Mouse (Mus musculus): Measurements from ENCODE around the gene Dlg4. TPM values are rescaled to one million over a fixed set of nuclear protein-coding genes. Genes with fewer than 3 reads are reported as not detected.
"Not testable (repeated sequence)": the region's sequence is repeated elsewhere in the genome, so short reads cannot be mapped to it uniquely, and the experiment has no call there.

Gene Dlg4
- total and polyA plus RNA-seq, 2 experiments from 2014 or later, result 14.3 to 230 TPM

GRCm38 (mm10) chr11:70059930-70060329 is 43.2 kb downstream of the Dlg4 start:
- Histone ChIP-seq H3K9ac (no peak overlapping the region), H3K27ac (ENCODE audit: low read depth, low read length) (no peak overlapping the region), H3K4me1 (ENCODE audit: insufficient read depth) (no peaks in the 10 kb centered on the region), H3K9me3 (ENCODE audit: low read length) (no peaks in the 10 kb centered on the region), H3K36me3 (ENCODE audit: insufficient read depth) (no peaks in the 10 kb centered on the region), H3K4me3 (ENCODE audit: low read depth, low read length) (no peak overlapping the region), H3K4me2 (ENCODE audit: low read depth) (no peak overlapping the region), H3K27me3 (ENCODE audit: insufficient read depth, low read length) (no peaks in the 10 kb centered on the region)
- WGBS, result 73% methylated on average over 6 of the region's 6 CpGs
- DNase-seq (no peak), ATAC-seq (no peak)
- TF ChIP-seq CTCF (IDR thresholded peaks at IDR 0.05; ENCODE audit: low read depth), result no peak

- Histone ChIP-seq H3K9me3 (ENCODE audit: low read length) (no peaks in the 10 kb centered on the region), H3K4me2 (ENCODE audit: low read depth) (no peak overlapping the region), H3K36me3 (ENCODE audit: insufficient read depth) (no peaks in the 10 kb centered on the region), H3K27me3 (ENCODE audit: insufficient read depth, low read length) (no peaks in the 10 kb centered on the region), H3K4me1 (ENCODE audit: insufficient read depth) (no peaks in the 10 kb centered on the region), H3K4me3 (ENCODE audit: low read depth, low read length) (no peak overlapping the region), H3K9ac (no peak overlapping the region), H3K27ac (ENCODE audit: low read depth, low read length) (no peak overlapping the region)
- WGBS, result 70% methylated on average over 3 of the region's 3 CpGs
- TF ChIP-seq CTCF (IDR thresholded peaks at IDR 0.05; ENCODE audit: low read depth), result peak; percentile 17; the same call in 1 of the 2 replicates
- DNase-seq (no peak), ATAC-seq (no peak)
Measured at GRCm38 (mm10) chr11:70063053-70063452, 46.3 kb downstream of the Dlg4 start.

DNA sequence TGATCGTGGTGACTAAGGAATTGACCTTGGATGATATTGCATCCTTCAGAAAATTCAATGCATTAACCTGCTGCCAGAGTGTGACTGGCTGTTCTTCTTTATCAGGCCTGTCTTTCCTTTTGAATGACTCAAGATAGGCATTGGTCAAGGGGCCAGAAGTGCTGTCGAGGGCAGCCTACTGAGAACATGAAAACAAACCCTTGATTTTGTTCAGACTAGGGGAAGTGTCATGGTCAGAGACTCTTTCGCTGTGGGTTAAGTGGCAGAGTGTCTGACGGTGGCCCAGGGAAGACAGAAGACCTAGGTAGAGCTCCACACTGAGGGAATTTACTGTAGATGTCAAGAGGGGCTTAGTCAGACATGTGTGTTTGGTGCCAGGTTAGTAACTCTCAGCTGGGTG is 50.0 kb downstream of the Dlg4 start:
- TF ChIP-seq CTCF (IDR thresholded peaks at IDR 0.05; ENCODE audit: low read depth), result no peak
- no peak for ATAC-seq
- H3K27me3 ChIP-seq (ENCODE audit: insufficient read depth, low read length), result no peaks in the 10 kb centered on the region
- H3K9me3 ChIP-seq (ENCODE audit: low read length), result no peaks in the 10 kb centered on the region
- H3K27ac ChIP-seq (ENCODE audit: low read depth, low read length), result no peak overlapping the region
- H3K9ac ChIP-seq, result no peak overlapping the region
- no peaks in the 10 kb centered on the region for H3K4me1 ChIP-seq (ENCODE audit: insufficient read depth)
- 78% methylated on average over 4 of the region's 4 CpGs for WGBS
- no peak overlapping the region for H3K4me2 ChIP-seq (ENCODE audit: low read depth)
- no peaks in the 10 kb centered on the region for H3K36me3 ChIP-seq (ENCODE audit: insufficient read depth)
- no peak overlapping the region for H3K4me3 ChIP-seq (ENCODE audit: low read depth, low read length)
- DNase-seq, result no peak

- no peaks in the 10 kb centered on the region for H3K27me3 ChIP-seq (ENCODE audit: insufficient read depth, low read length)
- H3K9ac ChIP-seq, result no peak overlapping the region
- ATAC-seq (no peak), DNase-seq (no peak)
- H3K9me3 ChIP-seq (ENCODE audit: low read length), result no peaks in the 10 kb centered on the region
- WGBS, result 21% methylated on average over 3 of the region's 3 CpGs
- no peak for TF ChIP-seq CTCF (IDR thresholded peaks at IDR 0.05; ENCODE audit: low read depth)
- no peaks in the 10 kb centered on the region for H3K36me3 ChIP-seq (ENCODE audit: insufficient read depth)
- no peak overlapping the region for H3K4me3 ChIP-seq (ENCODE audit: low read depth, low read length)
- no peaks in the 10 kb centered on the region for H3K4me1 ChIP-seq (ENCODE audit: insufficient read depth)
- H3K27ac ChIP-seq (ENCODE audit: low read depth, low read length), result no peak overlapping the region
- no peak overlapping the region for H3K4me2 ChIP-seq (ENCODE audit: low read depth)
Measured at GRCm38 (mm10) chr11:70068245-70068644, 51.5 kb downstream of the Dlg4 start.

- no peak overlapping the region for H3K4me2 ChIP-seq (ENCODE audit: low read depth)
- DNase-seq (no peak), ATAC-seq (no peak)
- WGBS, result 55% methylated on average over 6 of the region's 6 CpGs
- H3K4me3 ChIP-seq (ENCODE audit: low read depth, low read length), result no peak overlapping the region
- H3K4me1 ChIP-seq (ENCODE audit: insufficient read depth), result no peaks in the 10 kb centered on the region
- no peaks in the 10 kb centered on the region for H3K27me3 ChIP-seq (ENCODE audit: insufficient read depth, low read length)
- no peaks in the 10 kb centered on the region for H3K9me3 ChIP-seq (ENCODE audit: low read length)
- no peak for TF ChIP-seq CTCF (IDR thresholded peaks at IDR 0.05; ENCODE audit: low read depth)
- H3K9ac ChIP-seq, result no peak overlapping the region
- H3K27ac ChIP-seq (ENCODE audit: low read depth, low read length), result no peak overlapping the region
- no peaks in the 10 kb centered on the region for H3K36me3 ChIP-seq (ENCODE audit: insufficient read depth)
Measured at GRCm38 (mm10) chr11:70070057-70070456, 53.3 kb downstream of the Dlg4 start.

DNA sequence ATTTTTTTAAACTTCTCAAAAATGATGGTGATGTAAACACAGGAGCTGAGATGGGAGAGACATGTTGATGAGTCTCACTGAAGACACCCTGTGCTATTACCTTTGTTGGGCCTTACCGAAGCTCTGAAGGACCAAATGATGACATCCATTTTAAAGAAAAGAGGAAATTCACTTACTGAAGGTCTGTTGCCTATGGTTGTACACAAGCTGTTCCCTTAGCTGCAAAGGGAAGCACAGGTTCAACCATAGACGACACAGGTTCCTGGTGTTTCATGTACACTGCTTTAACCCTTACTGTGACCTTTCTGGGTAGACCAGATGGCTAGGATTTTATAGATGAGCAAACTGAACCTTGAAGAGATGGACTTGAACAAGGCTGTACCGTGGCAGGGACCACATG is 53.9 kb downstream of the Dlg4 start:
- not testable (repeated sequence) for H3K4me3 ChIP-seq (ENCODE audit: low read depth, low read length); H3K27ac ChIP-seq (ENCODE audit: low read depth, low read length); DNase-seq; H3K27me3 ChIP-seq (ENCODE audit: insufficient read depth, low read length); ATAC-seq; H3K4me2 ChIP-seq (ENCODE audit: low read depth); H3K9ac ChIP-seq; H3K36me3 ChIP-seq (ENCODE audit: insufficient read depth); H3K9me3 ChIP-seq (ENCODE audit: low read length); H3K4me1 ChIP-seq (ENCODE audit: insufficient read depth)
- WGBS, result 87% methylated on average over 3 of the region's 3 CpGs

GRCm38 (mm10) chr11:70074379-70075071 is 57.8 kb downstream of the Dlg4 start:
- Histone ChIP-seq H3K4me2 (ENCODE audit: low read depth) (no peak overlapping the region), H3K9ac (no peak overlapping the region), H3K27me3 (ENCODE audit: insufficient read depth, low read length) (no peaks in the 10 kb centered on the region), H3K4me3 (ENCODE audit: low read depth, low read length) (no peak overlapping the region), H3K4me1 (ENCODE audit: insufficient read depth) (no peaks in the 10 kb centered on the region), H3K27ac (ENCODE audit: low read depth, low read length) (no peak overlapping the region), H3K9me3 (ENCODE audit: low read length) (no peaks in the 10 kb centered on the region), H3K36me3 (ENCODE audit: insufficient read depth) (no peaks in the 10 kb centered on the region)
- DNase-seq (peak; percentile 86), ATAC-seq (0 out of 2 replicates have a peak, but pooled peaks have one; percentile 42)
- 38% methylated on average over 17 of the region's 17 CpGs for WGBS
- peak; percentile 91 for TF ChIP-seq CTCF (IDR thresholded peaks at IDR 0.05; ENCODE audit: low read depth)

Measured in forebrain, postnatal 0 days (tissue).